Mouse (Mus musculus) heart, postnatal 0 days (tissue): ENCODE measurements around the gene Rapgef5.

Experiments
- CTCF ChIP-seq: IDR thresholded peaks from 2 replicates; pipeline ENCODE4 v1.5.1; 2016; ENCODE audit warnings: antibody characterized with exemption, control low read depth, low read depth
- EP300 ChIP-seq: IDR thresholded peaks from 2 replicates; pipeline ENCODE4 v1.6.1; 2016; ENCODE audit warnings: antibody characterized with exemption, low read depth

DNA sequence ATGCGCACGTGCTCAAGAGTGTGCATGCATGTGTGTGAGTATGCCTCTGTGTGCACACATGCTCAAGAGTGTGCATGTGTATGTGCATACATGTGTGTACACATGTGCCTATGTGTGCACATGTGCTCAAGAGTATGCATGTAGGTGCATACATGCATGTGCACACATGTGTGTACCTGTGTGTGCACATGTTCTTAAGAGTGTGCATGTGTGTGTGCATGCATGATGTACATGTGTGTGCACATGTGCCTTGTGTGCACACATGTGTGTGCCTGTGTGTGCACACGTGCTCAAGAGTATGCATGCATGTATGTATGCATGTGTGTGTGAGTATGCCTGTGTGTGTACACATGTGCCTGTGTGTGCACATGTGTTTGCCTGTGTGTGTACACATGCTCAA lies 45.8 kb downstream of the Rapgef5 start:
- TF ChIP-seq CTCF (no peak), EP300 (no peak)
